Mouse (Mus musculus) lung, postnatal 4 days (tissue): ENCODE measurements around the gene 4632433K11Rik.
"Not testable (repeated sequence)": the region's sequence is repeated elsewhere in the genome, so short reads cannot be mapped to it uniquely, and the experiment has no call there.

ENCODE experiments used
- DNase-seq, 2 experiments: peaks; one replicate each; pipeline ENCODE4 v3.0.0; 2021

4632433K11Rik gene

DNA sequence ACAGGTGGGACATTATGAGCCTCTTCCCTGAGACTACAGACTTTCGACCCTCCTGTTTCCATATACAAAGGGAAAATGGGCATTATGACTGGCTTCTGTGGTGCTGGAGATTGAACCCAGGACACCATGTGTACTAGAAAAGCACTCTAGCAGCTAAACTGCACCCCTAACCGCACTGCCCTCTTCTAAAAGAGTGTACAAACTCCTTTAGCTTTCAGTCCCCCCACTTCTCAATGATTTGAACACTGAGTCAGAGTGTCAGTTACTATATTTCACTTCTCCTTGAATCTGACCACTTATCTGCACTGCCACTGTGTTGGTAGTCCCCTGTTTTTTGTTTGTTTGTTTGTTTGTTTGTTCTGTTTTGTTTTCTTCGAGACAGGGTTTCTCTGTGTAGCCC lies at the start of gene 4632433K11Rik:
Gene 4632433K11Rik, plus strand, starts transcription at position 301 of the 400 bp plus-strand sequence.
- DNase-seq, result no peak

- peak in 1 of 2 experiments; percentile 42 for DNase-seq
Measured at GRCm38 (mm10) chr7:4988250-4988649, 45.7 kb upstream of the 4632433K11Rik start.

- DNase-seq, result no peak
Measured at GRCm38 (mm10) chr7:4993347-4993998, 40.4 kb upstream of the 4632433K11Rik start.

DNA sequence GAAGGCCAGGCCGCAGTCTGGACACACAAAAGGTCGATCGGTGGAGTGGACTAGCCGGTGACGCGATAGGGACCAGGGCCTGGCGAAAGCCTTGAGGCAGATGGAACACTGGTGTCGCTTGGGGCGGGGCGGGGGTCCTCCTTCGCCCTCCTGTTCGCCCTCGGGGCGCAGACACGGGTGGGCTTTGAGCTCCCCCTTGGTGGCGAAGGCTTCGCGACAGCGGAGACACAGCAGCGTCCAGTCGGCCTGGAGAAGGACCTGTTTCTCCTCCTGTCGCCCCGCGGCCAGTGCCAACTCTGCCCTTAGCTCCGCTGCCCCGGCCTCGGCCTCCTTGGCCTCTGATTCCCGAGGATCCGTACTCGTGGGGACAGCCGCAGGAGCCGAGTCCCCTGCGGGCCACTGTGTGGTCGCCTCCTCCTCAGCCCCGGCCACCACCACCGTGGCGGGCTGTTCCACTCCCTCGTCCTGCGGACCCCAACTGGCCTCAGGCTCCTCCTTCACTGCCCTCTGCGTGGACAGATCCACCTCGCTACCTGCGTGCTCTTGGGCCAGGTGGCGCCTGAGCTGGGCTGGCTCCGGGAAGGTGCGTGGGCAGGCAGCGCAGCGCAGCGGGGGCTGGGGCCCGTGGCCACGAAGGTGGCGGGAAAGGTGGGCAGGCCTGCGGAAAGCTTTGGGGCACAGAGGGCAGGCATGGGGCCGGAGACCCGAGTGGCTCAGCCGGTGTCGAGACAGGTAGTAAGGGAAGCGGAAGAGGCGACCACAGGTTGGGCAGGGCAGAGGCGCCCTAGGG lies 39.7 kb upstream of the 4632433K11Rik start:
- DNase-seq, result no peak

GRCm38 (mm10) chr7:4995268-4996002 lies 38.5 kb upstream of the 4632433K11Rik start:
- no peak for DNase-seq

DNA sequence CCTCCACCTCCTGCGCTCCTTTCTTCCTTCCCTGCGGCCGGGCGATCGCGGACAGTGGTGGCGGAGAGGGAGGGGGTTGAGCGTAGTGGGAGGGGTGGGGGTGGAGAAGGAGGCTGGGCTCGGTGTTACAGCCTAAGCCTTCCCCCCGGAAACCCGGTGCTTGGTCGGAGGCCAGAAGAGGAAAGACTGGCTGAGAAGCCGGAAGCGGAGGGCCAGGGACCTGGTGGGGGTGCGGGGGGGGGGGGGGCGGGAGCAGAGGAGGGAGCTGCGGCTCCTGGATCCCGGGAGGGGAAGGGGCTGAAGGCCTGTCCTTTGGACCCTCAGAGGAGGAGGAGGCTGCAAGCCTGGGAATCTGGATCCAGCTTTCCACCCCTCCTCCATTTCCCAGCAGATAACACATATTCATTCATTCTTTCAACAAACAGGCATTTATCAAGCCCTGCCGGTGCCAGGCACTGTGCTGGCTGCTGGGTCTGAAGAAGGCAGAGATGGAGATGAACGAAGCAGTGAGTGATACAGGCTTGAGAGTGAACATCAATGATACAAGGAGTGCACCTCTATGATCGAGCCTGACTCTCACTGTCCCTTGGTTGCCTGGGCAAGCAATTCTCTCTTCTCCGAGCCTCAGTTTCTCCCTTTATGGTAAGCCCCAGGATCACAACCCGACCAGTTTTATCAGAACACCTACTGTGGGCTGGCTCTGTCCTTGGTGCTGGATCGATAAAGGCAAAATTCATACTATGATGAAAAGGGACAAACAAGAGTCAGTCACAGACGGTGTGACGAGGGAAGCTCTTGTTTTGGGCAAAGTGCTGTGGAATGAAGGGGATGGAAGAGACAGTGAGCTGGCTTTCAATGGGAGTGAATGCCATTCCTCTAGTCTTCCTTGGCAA lies 37.7 kb upstream of the 4632433K11Rik start, which contains the start of gene Zfp579:
Gene Zfp579, minus strand, starts transcription at position 156 of the 893 bp plus-strand sequence.
- DNase-seq, result peak; percentile 94 to 96

DNA sequence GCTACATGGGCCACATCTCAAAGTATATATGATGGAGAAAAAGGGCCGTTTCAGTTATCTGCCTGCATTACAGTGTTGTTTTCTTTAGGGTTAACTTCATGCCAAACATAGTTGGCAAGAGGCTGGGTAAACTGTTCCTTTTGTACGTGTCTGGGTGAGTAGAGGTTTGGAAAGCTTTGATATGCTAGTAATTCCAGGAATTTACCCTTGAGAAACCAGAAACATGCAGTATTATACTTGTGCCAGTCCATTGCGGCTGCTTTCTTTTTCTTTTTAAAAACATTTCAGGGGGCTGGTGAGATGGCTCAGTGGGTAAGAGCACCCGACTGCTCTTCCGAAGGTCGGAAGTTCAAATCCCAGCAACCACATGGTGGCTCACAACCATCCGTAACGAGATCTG lies 37.0 kb upstream of the 4632433K11Rik start:
- no peak for DNase-seq

DNA sequence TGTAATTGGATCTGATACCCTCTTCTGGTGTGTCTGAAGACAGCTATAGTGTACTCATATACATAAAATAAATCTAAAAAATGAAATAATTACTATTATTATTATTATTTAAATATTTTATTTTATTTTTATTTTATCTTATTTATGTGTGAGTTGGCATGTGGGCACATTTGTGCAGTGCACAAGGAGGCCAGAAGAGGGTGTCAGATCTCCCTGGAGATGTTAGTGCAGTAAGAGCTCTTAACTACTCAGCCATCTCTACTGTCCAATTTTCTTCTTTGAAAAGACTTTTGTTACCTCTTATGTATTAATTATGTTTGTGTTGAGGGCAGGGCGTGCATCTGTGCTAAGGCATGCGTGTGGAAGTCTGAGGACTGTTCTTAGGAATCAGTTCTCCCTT lies 34.0 kb upstream of the 4632433K11Rik start:
- DNase-seq, result peak in 1 of 2 experiments; percentile 46

DNA sequence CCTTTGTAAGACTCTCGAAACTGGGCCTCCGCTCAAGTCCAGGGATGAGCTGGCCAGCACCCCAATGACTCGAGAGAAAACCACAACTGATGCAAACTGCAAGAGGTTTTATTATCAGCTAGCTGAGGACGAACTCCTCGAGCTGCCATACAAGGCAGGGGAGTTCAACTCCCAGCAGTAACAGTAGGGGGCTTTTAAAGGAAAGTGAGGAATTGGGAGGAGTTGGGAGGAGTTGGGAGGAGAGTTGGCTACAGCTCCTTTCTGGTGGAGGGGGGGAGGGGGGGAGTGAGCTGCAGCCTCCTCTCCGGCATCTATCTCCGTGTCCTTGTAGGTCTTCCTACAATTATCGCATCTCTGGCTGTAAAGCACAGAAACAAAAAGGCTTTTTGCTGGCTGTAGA lies 31.0 kb upstream of the 4632433K11Rik start:
- DNase-seq, result not testable (repeated sequence)

DNA sequence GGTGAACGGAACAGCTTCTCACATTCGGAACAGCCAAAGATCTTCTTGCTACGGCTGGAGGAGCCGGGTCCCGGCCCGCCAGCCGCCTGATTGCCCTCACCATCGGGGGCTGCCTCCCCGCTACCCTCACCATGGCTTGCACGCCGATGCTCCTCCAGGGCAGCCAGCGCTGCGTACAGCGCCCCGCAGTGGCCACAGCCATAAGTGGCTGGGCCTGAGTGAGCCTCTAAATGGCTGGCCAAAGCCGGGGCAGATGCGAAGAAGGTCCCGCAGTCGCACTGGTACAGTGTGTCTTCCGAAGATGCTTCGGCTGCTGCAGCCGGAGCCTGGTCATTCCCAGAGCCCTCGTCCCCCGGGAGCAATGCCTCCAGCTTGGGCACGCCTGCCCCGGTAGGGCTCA lies 25.7 kb upstream of the 4632433K11Rik start:
- no peak for DNase-seq

DNA sequence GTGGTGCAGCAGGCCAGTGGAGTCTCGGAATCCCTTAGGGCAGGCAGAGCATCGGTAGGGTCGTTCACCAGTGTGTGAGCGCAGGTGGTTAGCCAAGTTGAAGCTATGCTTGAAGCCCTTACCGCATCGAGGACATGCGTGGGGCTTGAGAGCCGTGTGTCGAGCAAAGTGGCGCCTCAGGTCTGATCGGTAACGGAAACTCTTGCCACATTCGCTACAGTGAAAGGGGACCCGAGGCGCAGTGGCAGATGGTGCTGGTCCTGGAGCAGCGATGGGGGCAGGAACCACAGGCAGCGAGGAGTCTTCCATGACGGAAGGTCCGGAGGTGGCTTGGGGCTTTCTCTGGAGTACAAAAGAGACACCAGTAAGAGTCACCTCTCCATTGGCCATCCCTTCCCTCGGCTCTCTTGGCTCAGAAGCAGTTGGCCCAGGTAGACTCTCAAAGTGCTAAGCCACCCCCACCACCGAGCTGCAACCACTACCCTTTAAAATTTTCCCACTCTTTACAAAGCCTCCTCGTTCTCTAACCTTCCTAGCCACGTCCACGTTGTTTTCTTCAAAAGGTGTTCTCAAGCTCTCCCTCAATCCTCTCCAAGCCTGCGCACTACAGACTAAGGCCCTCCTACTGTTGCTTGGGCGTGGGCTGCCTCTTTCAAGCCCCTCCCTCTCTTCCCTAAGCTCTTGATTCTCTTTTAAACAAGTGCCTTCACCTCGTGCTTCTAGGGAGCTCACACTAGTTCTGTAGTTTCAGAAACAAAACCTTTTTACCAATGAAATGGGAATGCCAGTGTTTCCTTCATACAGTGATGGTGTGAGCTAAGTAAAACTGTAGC lies 21.0 kb upstream of the 4632433K11Rik start:
- DNase-seq, result peak in 1 of 2 experiments; percentile 41

GRCm38 (mm10) chr7:5014251-5015117 lies 19.4 kb upstream of the 4632433K11Rik start, which contains the start of the genes Zfp524 and Fiz1:
Zfp524 (plus strand) TSS chr7:5014415.
Fiz1 (minus strand) TSS chr7:5014697.
- DNase-seq, result peak; percentile 97 to 98

- DNase-seq, result peak; percentile 95 to 98
Measured at GRCm38 (mm10) chr7:5015118-5016001, 18.6 kb upstream of the 4632433K11Rik start, which contains the start of gene Gm44973. Gm44973 (plus strand) TSS chr7:5015496.

DNA sequence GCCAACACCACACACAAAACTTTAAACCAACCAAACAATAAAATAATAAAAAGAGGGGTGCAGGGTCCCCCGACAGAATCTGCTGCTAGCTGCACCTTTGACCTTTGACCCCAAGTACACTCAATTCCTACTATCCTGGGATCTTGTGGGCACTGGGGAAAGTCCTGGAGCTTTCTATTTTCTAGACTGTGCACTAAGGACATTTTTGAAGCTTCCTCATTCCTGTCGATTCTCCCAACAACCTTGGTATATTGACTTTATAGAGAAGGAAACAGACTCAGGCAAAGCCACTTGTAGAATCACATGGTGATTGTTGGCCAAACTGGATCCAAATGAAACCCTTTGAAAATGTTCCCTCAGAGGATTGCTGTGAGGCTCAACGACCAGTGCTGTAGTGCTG lies 17.9 kb upstream of the 4632433K11Rik start:
- no peak for DNase-seq

DNA sequence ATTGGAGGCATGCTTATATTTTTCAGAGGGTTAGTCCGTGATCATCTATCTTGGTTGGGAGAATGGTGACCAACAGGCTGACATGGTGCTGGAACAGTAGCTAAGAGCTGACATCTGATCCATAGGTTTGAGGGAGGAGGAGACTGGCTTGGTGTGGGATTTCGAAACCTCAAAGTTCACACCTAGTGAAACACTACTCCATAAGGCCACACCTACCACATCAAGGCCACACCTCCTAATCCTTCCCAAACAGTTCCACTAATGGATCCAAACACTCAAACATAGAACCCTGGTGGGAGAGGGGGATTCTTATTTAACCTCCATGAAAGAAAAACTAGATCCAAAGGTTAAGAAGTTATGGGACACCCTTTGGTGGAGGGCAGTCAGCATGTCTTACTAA lies 17.0 kb upstream of the 4632433K11Rik start:
- DNase-seq, result no peak

- peak in 1 of 2 experiments; percentile 39 for DNase-seq
Measured at GRCm38 (mm10) chr7:5017352-5017751, 16.6 kb upstream of the 4632433K11Rik start.

DNA sequence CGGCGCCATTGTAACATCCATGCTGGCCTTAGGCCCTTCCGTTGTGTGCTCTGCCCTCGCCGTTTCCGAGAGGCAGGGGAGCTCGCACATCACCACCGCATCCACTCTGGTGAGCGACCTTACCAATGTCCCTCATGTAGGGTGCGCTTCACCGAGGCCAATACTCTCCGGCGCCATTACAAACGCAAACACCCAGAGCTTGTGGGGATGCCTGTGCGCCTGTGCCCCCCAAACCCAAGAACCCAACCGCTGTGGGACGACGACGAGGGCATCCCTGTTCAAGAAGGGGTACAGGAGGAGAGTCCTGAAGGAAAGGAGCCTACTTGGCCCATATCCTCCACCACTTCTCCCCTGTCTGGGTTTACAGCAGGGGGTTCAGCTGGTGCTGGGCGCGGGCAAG lies 16.0 kb upstream of the 4632433K11Rik start:
- no peak for DNase-seq

- DNase-seq, result not testable (repeated sequence)
Measured at GRCm38 (mm10) chr7:5019576-5019975, 14.3 kb upstream of the 4632433K11Rik start.
